Mouse (Mus musculus) frontal cortex, postnatal 36 days (tissue): ENCODE measurements around the gene Dlec1.

Source experiments
- DNase-seq, 2 experiments: peaks; one replicate each; pipeline ENCODE4 v3.0.0; 2022; ENCODE audit warnings: low spot score in 2 of 2

The Dlec1 gene

GRCm38 (mm10) chr9:119089437-119089836 lies 12.8 kb upstream of the Dlec1 start:
- DNase-seq: no peak

GRCm38 (mm10) chr9:119090462-119090861 lies 11.8 kb upstream of the Dlec1 start:
- DNase-seq: no peak

GRCm38 (mm10) chr9:119091581-119092310 lies 10.5 kb upstream of the Dlec1 start:
- no peak for DNase-seq

GRCm38 (mm10) chr9:119092473-119093418 lies 9.5 kb upstream of the Dlec1 start:
- DNase-seq: peak; percentile 49 to 57

- DNase-seq: peak; percentile 81 to 85
These were observed 8.6 kb upstream of the Dlec1 start, which contains the start of gene Plcd1 for GRCm38 (mm10) chr9:119093419-119094295. TSS of gene Plcd1 (minus strand) at chr9:119093502.

- DNase-seq: no peak
These were observed 7.7 kb upstream of the Dlec1 start for GRCm38 (mm10) chr9:119094462-119095109.

- peak in 1 of 2 experiments; percentile 52 for DNase-seq
These were observed 1.9 kb upstream of the Dlec1 start for GRCm38 (mm10) chr9:119100177-119100898.

GRCm38 (mm10) chr9:119102783-119103113 lies 470 bp downstream of the Dlec1 start:
- no peak for DNase-seq

- peak in 1 of 2 experiments; percentile 26 for DNase-seq
These were observed 5.3 kb downstream of the Dlec1 start for GRCm38 (mm10) chr9:119107566-119107965.

GRCm38 (mm10) chr9:119109685-119110353 lies 7.5 kb downstream of the Dlec1 start:
- no peak for DNase-seq

GRCm38 (mm10) chr9:119110640-119111039 lies 8.4 kb downstream of the Dlec1 start:
- no peak for DNase-seq

- DNase-seq: no peak
These were observed 12.6 kb downstream of the Dlec1 start for GRCm38 (mm10) chr9:119114911-119115310.

GRCm38 (mm10) chr9:119119409-119120167 lies 17.3 kb downstream of the Dlec1 start:
- no peak for DNase-seq

- DNase-seq: no peak
These were observed 17.9 kb downstream of the Dlec1 start for GRCm38 (mm10) chr9:119120168-119120560.

GRCm38 (mm10) chr9:119122596-119123369 lies 20.5 kb downstream of the Dlec1 start:
- DNase-seq: no peak

- no peak for DNase-seq
These were observed 26.3 kb downstream of the Dlec1 start for GRCm38 (mm10) chr9:119128436-119129181.

- no peak for DNase-seq
These were observed 28.4 kb downstream of the Dlec1 start for GRCm38 (mm10) chr9:119130692-119131091.

- no peak for DNase-seq
These were observed 36.6 kb downstream of the Dlec1 start for GRCm38 (mm10) chr9:119138836-119139235.
